Mouse (Mus musculus): Measurements from ENCODE around the gene Bckdhb. TPM values are rescaled to one million over a fixed set of nuclear protein-coding genes. Genes with fewer than 3 reads are reported as not detected.
A peak's percentile ranks its signal among the peaks of the same experiment; 100 is the strongest.

Gene Bckdhb
- polyA plus RNA-seq, 1 experiment from 2014 or later, result 34.8 TPM

GRCm38 (mm10) chr9:84063617-84064016 lies 138.7 kb downstream of the Bckdhb start:
- Histone ChIP-seq H3K9ac (ENCODE audit: low read depth, low read length) (no peak overlapping the region), H3K36me3 (ENCODE audit: control insufficient read depth, insufficient read depth, low read length) (no peaks in the 10 kb centered on the region)

DNA sequence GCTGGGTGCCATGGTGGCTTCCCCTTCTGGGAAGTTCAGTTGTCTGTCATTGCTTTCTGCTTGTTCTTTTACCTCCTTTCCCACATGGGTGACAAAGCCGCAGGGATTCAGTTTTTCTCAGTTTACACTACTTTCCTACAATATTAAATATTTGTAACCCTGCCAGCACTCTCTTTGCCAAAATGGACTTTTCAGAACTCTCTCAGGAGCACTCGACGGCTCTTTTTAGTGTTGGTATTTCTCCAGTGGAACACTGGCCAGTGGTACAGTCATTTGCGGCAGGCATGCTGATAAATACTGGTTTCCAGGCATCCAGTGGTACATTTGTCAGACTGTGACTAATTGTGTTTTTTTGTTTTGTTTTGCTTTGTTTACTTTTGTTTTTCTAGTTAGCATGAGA lies 139.2 kb downstream of the Bckdhb start:
- no peaks in the 10 kb centered on the region for H3K27me3 ChIP-seq (replicated peaks; ENCODE audit: control insufficient read depth, insufficient read depth, low read length)
- H3K4me1 ChIP-seq (replicated peaks; ENCODE audit: control insufficient read depth, insufficient read depth, low read length), result no peaks in the 10 kb centered on the region
- ATAC-seq (replicated peaks; ENCODE audit: low FRiP score) (no peak), DNase-seq (ENCODE audit: low spot score) (no peak)
- 88% methylated on average over 4 of the region's 4 CpGs for WGBS
- no peak overlapping the region for H3K27ac ChIP-seq (ENCODE audit: low read depth, low read length)
- no peak overlapping the region for H3K4me2 ChIP-seq
- no peaks in the 10 kb centered on the region for H3K36me3 ChIP-seq (ENCODE audit: control insufficient read depth, insufficient read depth, low read length)
- no peaks in the 10 kb centered on the region for H3K9me3 ChIP-seq (ENCODE audit: control insufficient read depth, low read length)
- H3K4me3 ChIP-seq (ENCODE audit: low read depth, low read length), result no peak overlapping the region
- no peak overlapping the region for H3K9ac ChIP-seq (ENCODE audit: low read depth, low read length)

More at GRCm38 (mm10) chr9:84063617-84064016, 138.7 kb downstream of the Bckdhb start:
- H3K4me3 ChIP-seq (ENCODE audit: low read depth, low read length), result no peak overlapping the region
- H3K4me2 ChIP-seq, result no peak overlapping the region
- H3K27me3 ChIP-seq (replicated peaks; ENCODE audit: control insufficient read depth, insufficient read depth, low read length), result no peaks in the 10 kb centered on the region
- no peak overlapping the region for H3K27ac ChIP-seq (ENCODE audit: low read depth, low read length)
- H3K9me3 ChIP-seq (ENCODE audit: control insufficient read depth, low read length), result no peaks in the 10 kb centered on the region
- no peaks in the 10 kb centered on the region for H3K4me1 ChIP-seq (replicated peaks; ENCODE audit: control insufficient read depth, insufficient read depth, low read length)
- peak; percentile 57; the same call in 1 of the 2 replicates for ATAC-seq (replicated peaks; ENCODE audit: low FRiP score)
- 86% methylated on average over 3 of the region's 3 CpGs for WGBS
- no peak for DNase-seq (ENCODE audit: low spot score)

DNA sequence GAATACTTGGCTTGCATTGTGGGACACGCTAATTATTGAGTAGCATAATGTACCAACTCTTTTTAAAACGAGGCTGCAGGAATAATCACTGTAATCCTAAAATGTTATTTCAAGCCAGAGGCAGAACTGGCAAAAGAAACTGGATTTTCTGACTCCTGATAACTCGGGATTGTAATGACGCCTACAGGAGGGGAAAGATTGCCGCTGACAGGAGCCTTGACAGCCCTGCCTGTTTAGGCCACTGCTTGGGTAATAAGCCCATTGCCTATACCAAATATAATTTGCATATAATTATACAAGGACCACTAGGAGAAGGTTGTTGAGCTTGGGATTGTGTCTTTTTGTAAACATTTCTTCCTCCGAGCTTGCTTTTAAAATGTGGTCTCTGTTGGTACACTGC lies 145.3 kb downstream of the Bckdhb start:
- no peak for ATAC-seq (replicated peaks; ENCODE audit: low FRiP score)
- Histone ChIP-seq H3K27me3 (replicated peaks; ENCODE audit: control insufficient read depth, insufficient read depth, low read length) (no peaks in the 10 kb centered on the region), H3K27ac (ENCODE audit: low read depth, low read length) (no peak overlapping the region), H3K4me2 (no peak overlapping the region), H3K4me1 (replicated peaks; ENCODE audit: control insufficient read depth, insufficient read depth, low read length) (no peaks in the 10 kb centered on the region), H3K9me3 (ENCODE audit: control insufficient read depth, low read length) (no peaks in the 10 kb centered on the region), H3K4me3 (ENCODE audit: low read depth, low read length) (no peak overlapping the region), H3K36me3 (ENCODE audit: control insufficient read depth, insufficient read depth, low read length) (no peaks in the 10 kb centered on the region), H3K9ac (ENCODE audit: low read depth, low read length) (no peak overlapping the region)
- WGBS, result 78% methylated on average over 6 of the region's 6 CpGs
- DNase-seq (ENCODE audit: low spot score), result no peak

GRCm38 (mm10) chr9:84070740-84071139 lies 145.8 kb downstream of the Bckdhb start:
- Histone ChIP-seq H3K4me2 (no peak overlapping the region), H3K9me3 (ENCODE audit: control insufficient read depth, low read length) (no peaks in the 10 kb centered on the region), H3K36me3 (ENCODE audit: control insufficient read depth, insufficient read depth, low read length) (no peaks in the 10 kb centered on the region), H3K27ac (ENCODE audit: low read depth, low read length) (no peak overlapping the region), H3K9ac (ENCODE audit: low read depth, low read length) (no peak overlapping the region), H3K4me3 (ENCODE audit: low read depth, low read length) (no peak overlapping the region), H3K4me1 (replicated peaks; ENCODE audit: control insufficient read depth, insufficient read depth, low read length) (no peaks in the 10 kb centered on the region), H3K27me3 (replicated peaks; ENCODE audit: control insufficient read depth, insufficient read depth, low read length) (no peaks in the 10 kb centered on the region)
- 78% methylated on average over 5 of the region's 5 CpGs for WGBS
- no peak for DNase-seq (ENCODE audit: low spot score)
- ATAC-seq (replicated peaks; ENCODE audit: low FRiP score), result no peak

- Histone ChIP-seq H3K27ac (ENCODE audit: low read depth, low read length) (no peak overlapping the region), H3K4me1 (replicated peaks; ENCODE audit: control insufficient read depth, insufficient read depth, low read length) (no peaks in the 10 kb centered on the region), H3K9ac (ENCODE audit: low read depth, low read length) (no peak overlapping the region), H3K4me3 (ENCODE audit: low read depth, low read length) (no peak overlapping the region), H3K27me3 (replicated peaks; ENCODE audit: control insufficient read depth, insufficient read depth, low read length) (no peaks in the 10 kb centered on the region), H3K4me2 (no peak overlapping the region), H3K36me3 (ENCODE audit: control insufficient read depth, insufficient read depth, low read length) (no peaks in the 10 kb centered on the region), H3K9me3 (ENCODE audit: control insufficient read depth, low read length) (no peaks in the 10 kb centered on the region)
- 89% methylated on average over 6 of the region's 6 CpGs for WGBS
- no peak for ATAC-seq (replicated peaks; ENCODE audit: low FRiP score)
- no peak for DNase-seq (ENCODE audit: low spot score)
Observed at GRCm38 (mm10) chr9:84072534-84072933, 147.6 kb downstream of the Bckdhb start.

DNA sequence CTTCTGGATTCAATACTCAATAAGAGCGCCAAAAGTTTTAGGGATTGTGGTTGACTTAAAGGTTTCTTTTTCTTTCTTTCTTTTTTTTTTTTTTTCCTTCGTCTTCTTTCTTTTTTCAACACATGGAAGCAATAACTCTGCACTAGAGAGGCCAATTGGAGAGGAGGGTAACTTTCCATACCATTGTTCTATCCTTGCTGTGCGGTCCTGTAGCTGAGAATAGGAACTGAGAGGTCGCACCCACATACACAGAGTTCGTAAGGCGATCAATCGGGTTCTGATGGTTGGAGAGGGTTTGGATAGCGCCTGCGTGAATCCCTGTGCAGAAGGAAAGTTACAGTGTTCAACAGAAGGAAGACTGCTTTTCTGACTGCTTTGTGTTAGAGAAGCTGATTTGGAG lies 148.3 kb downstream of the Bckdhb start:
- Histone ChIP-seq H3K4me3 (ENCODE audit: low read depth, low read length) (no peak overlapping the region), H3K27me3 (replicated peaks; ENCODE audit: control insufficient read depth, insufficient read depth, low read length) (no peaks in the 10 kb centered on the region), H3K27ac (ENCODE audit: low read depth, low read length) (no peak overlapping the region), H3K4me2 (no peak overlapping the region), H3K9me3 (ENCODE audit: control insufficient read depth, low read length) (no peaks in the 10 kb centered on the region), H3K9ac (ENCODE audit: low read depth, low read length) (no peak overlapping the region), H3K36me3 (ENCODE audit: control insufficient read depth, insufficient read depth, low read length) (no peaks in the 10 kb centered on the region), H3K4me1 (replicated peaks; ENCODE audit: control insufficient read depth, insufficient read depth, low read length) (no peaks in the 10 kb centered on the region)
- WGBS, result 89% methylated on average over 9 of the region's 9 CpGs
- no peak for DNase-seq (ENCODE audit: low spot score)
- ATAC-seq (replicated peaks; ENCODE audit: low FRiP score), result no peak

DNA sequence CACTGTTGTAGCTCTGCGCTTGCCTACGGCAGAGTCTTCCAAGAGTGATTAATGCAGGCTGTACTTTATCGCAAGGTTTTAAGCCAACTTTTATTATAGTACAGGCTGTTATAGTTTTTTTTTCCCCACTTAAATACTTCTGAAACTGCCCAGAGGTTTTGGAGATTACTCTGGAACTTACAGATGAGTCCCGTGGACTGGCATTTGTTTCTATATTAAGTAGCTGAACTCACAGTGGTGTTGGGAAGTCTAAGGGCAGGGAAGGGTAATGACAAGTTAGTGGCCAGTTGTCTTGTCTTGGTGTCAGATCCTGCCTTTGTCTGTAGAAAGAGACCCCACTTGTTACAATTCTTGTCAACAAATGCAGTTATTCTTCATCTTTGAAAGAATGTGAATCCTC lies 158.6 kb downstream of the Bckdhb start:
- H3K4me3 ChIP-seq (ENCODE audit: low read depth, low read length), result no peak overlapping the region
- H3K9ac ChIP-seq (ENCODE audit: low read depth, low read length), result no peak overlapping the region
- WGBS, result 71% methylated on average over 4 of the region's 4 CpGs
- H3K4me2 ChIP-seq, result no peak overlapping the region
- H3K4me1 ChIP-seq (replicated peaks; ENCODE audit: control insufficient read depth, insufficient read depth, low read length), result no peaks in the 10 kb centered on the region
- no peak overlapping the region for H3K27ac ChIP-seq (ENCODE audit: low read depth, low read length)
- H3K27me3 ChIP-seq (replicated peaks; ENCODE audit: control insufficient read depth, insufficient read depth, low read length), result no peaks in the 10 kb centered on the region
- ATAC-seq (replicated peaks; ENCODE audit: low FRiP score), result no peak
- DNase-seq (ENCODE audit: low spot score), result no peak
- no peaks in the 10 kb centered on the region for H3K9me3 ChIP-seq (ENCODE audit: control insufficient read depth, low read length)
- H3K36me3 ChIP-seq (ENCODE audit: control insufficient read depth, insufficient read depth, low read length), result no peaks in the 10 kb centered on the region

- Histone ChIP-seq H3K4me2 (no peak overlapping the region), H3K27me3 (replicated peaks; ENCODE audit: control insufficient read depth, insufficient read depth, low read length) (no peaks in the 10 kb centered on the region), H3K4me1 (replicated peaks; ENCODE audit: control insufficient read depth, insufficient read depth, low read length) (no peaks in the 10 kb centered on the region), H3K36me3 (ENCODE audit: control insufficient read depth, insufficient read depth, low read length) (no peaks in the 10 kb centered on the region), H3K9me3 (ENCODE audit: control insufficient read depth, low read length) (no peaks in the 10 kb centered on the region), H3K27ac (ENCODE audit: low read depth, low read length) (no peak overlapping the region), H3K9ac (ENCODE audit: low read depth, low read length) (no peak overlapping the region), H3K4me3 (ENCODE audit: low read depth, low read length) (no peak overlapping the region)
- no peak for ATAC-seq (replicated peaks; ENCODE audit: low FRiP score)
- no peak for DNase-seq (ENCODE audit: low spot score)
- 84% methylated on average over 5 of the region's 5 CpGs for WGBS
Observed at GRCm38 (mm10) chr9:84084686-84085085, 159.7 kb downstream of the Bckdhb start.

- H3K4me1 ChIP-seq (replicated peaks; ENCODE audit: control insufficient read depth, insufficient read depth, low read length), result peaks cover 11% of the 10 kb centered on the region
- DNase-seq (ENCODE audit: low spot score) (no peak), ATAC-seq (replicated peaks; ENCODE audit: low FRiP score) (peak; percentile 88)
- H3K9me3 ChIP-seq (ENCODE audit: control insufficient read depth, low read length), result no peaks in the 10 kb centered on the region
- H3K27me3 ChIP-seq (replicated peaks; ENCODE audit: control insufficient read depth, insufficient read depth, low read length), result no peaks in the 10 kb centered on the region
- no peak overlapping the region for H3K9ac ChIP-seq (ENCODE audit: low read depth, low read length)
- no peak overlapping the region for H3K27ac ChIP-seq (ENCODE audit: low read depth, low read length)
- WGBS, result 40% methylated on average over 9 of the region's 9 CpGs
- no peaks in the 10 kb centered on the region for H3K36me3 ChIP-seq (ENCODE audit: control insufficient read depth, insufficient read depth, low read length)
- no peak overlapping the region for H3K4me3 ChIP-seq (ENCODE audit: low read depth, low read length)
- H3K4me2 ChIP-seq, result peak overlapping the region; percentile 32
Observed at GRCm38 (mm10) chr9:84090316-84091063, 165.5 kb downstream of the Bckdhb start.

All from liver, embryonic 11.5 days (tissue).